Mouse (Mus musculus) midbrain, postnatal 0 days (tissue): ENCODE results near the gene Gpc6. TPM values are rescaled to one million over a fixed set of nuclear protein-coding genes. Genes with fewer than 3 reads are reported as not detected.
"Not testable (repeated sequence)": the region's sequence is repeated elsewhere in the genome, so short reads cannot be mapped to it uniquely, and the experiment has no call there.

Experiments used
- ATAC-seq: fragments of 200-750 bp; cut with Nextera tagmentation; 2 replicates; pipeline ENCODE4 v1.8.0; 2017; ENCODE audit warnings: moderate number of reproducible peaks, mild to moderate bottlenecking, moderate TSS enrichment, moderate library complexity; ENCODE audit not compliant: low FRiP score
- DNase-seq: peaks from one replicate; pipeline ENCODE4 v3.0.0-alpha.2; 2015; ENCODE audit warnings: low spot score
- H3K27ac ChIP-seq: fragments of 300-500 bp; sonication (generic); 2 replicates; pipeline ENCODE4 v1.5.1; 2014; ENCODE audit warnings: low read depth, mild to moderate bottlenecking, low read length, mixed read lengths
- H3K27me3 ChIP-seq: fragments of 300-500 bp; sonication (generic); 2 replicates; pipeline ENCODE4 v1.6.1; 2014; ENCODE audit warnings: low read length, control low read depth, mixed read lengths; ENCODE audit not compliant: insufficient read depth
- H3K36me3 ChIP-seq: fragments of 300-500 bp; sonication (generic); 2 replicates; pipeline ENCODE4 v1.6.1; 2014; ENCODE audit warnings: low read length, control low read depth, mixed read lengths; ENCODE audit not compliant: insufficient read depth
- H3K4me1 ChIP-seq: fragments of 300-500 bp; sonication (generic); 2 replicates; pipeline ENCODE4 v1.6.1; 2014; ENCODE audit warnings: mild to moderate bottlenecking, control low read depth, antibody characterized with exemption, low read length, mixed read lengths; ENCODE audit not compliant: insufficient read depth
- H3K4me2 ChIP-seq: fragments of 300-500 bp; sonication (generic); 2 replicates; pipeline ENCODE4 v1.6.1; 2014; ENCODE audit warnings: low read depth, mild to moderate bottlenecking, low read length, mixed read lengths; ENCODE audit not compliant: poor library complexity, severe bottlenecking
- H3K4me3 ChIP-seq: fragments of 300-500 bp; sonication (generic); 2 replicates; pipeline ENCODE4 v1.5.1; 2014; ENCODE audit warnings: low read depth, mild to moderate bottlenecking, low read length, moderate library complexity
- H3K9ac ChIP-seq: fragments of 300-500 bp; sonication (generic); replicated peaks from 2 replicates; pipeline ENCODE4 v1.6.1; 2014; ENCODE audit warnings: mild to moderate bottlenecking, low read length, moderate library complexity, mixed read lengths; ENCODE audit not compliant: poor library complexity, severe bottlenecking
- H3K9me3 ChIP-seq: fragments of 300-500 bp; sonication (generic); 2 replicates; pipeline ENCODE4 v1.6.1; 2016; ENCODE audit warnings: low read length, control low read depth
- CTCF ChIP-seq: IDR thresholded peaks from 2 replicates; pipeline ENCODE4 v1.5.1; 2016; ENCODE audit warnings: antibody characterized with exemption, mild to moderate bottlenecking
- WGBS: fragments of 180-500 bp; shearing (Covaris S2); extraction: QIAGEN DNeasy Blood & Tissue Kit; methylation state at CpG from one replicate; pipeline ENCODE4 v1.1.7; 2014; 5-methylcytosine and 5-hydroxymethylcytosine counted together
- polyA plus RNA-seq: library from polyadenylated mRNA; unstranded; fragments of >200 nt; fragmentation: Nextera tagmentation; extraction: Ambion mirVana; gene quantifications from 2 replicates; pipeline ENCODE4 v1.2.1, GENCODE M21; 2015
- total RNA-seq: library from RNA; depleted of rRNA; stranded (reverse); fragments of >200 nt; gene quantifications from 2 replicates; pipeline ENCODE4 v1.2.3, GENCODE M21; 2014

Gene Gpc6
- total and polyA plus RNA-seq, 2 experiments from 2014 or later = 19.3 to 20.3 TPM

GRCm38 (mm10) chr14:117421170-117421569 is 496.1 kb downstream of the Gpc6 start:
- 88% methylated on average over 3 of the region's 3 CpGs for WGBS
- peaks cover 5% of the 10 kb centered on the region; the same call in 1 of the 2 replicates for H3K9me3 ChIP-seq
- DNase-seq (no peak), ATAC-seq (no peak)
- H3K4me3 ChIP-seq = no peak overlapping the region
- H3K27me3 ChIP-seq = no peaks in the 10 kb centered on the region
- no peak overlapping the region for H3K27ac ChIP-seq
- no peak for TF ChIP-seq CTCF
- H3K9ac ChIP-seq = no peak overlapping the region
- no peak overlapping the region for H3K4me2 ChIP-seq
- no peaks in the 10 kb centered on the region for H3K36me3 ChIP-seq
- H3K4me1 ChIP-seq = no peaks in the 10 kb centered on the region

GRCm38 (mm10) chr14:117426116-117426515 is 501.0 kb downstream of the Gpc6 start:
- H3K9ac ChIP-seq = no peak overlapping the region
- no peak for ATAC-seq
- peak; percentile 28 for DNase-seq
- no peak overlapping the region for H3K4me3 ChIP-seq
- H3K36me3 ChIP-seq = no peaks in the 10 kb centered on the region
- WGBS = 14% methylated on average over 7 of the region's 7 CpGs
- no peaks in the 10 kb centered on the region for H3K4me1 ChIP-seq
- H3K27ac ChIP-seq = no peak overlapping the region
- no peak for TF ChIP-seq CTCF
- H3K27me3 ChIP-seq = no peaks in the 10 kb centered on the region
- no peak overlapping the region for H3K4me2 ChIP-seq
- H3K9me3 ChIP-seq = peaks cover 5% of the 10 kb centered on the region; the same call in 1 of the 2 replicates

GRCm38 (mm10) chr14:117427776-117428175 is 502.7 kb downstream of the Gpc6 start:
- 50% methylated on average over 3 of the region's 3 CpGs for WGBS
- Histone ChIP-seq H3K4me1 (no peaks in the 10 kb centered on the region), H3K27ac (no peak overlapping the region), H3K27me3 (no peaks in the 10 kb centered on the region), H3K9me3 (peaks cover under 1% of the 10 kb centered on the region; the same call in 1 of the 2 replicates), H3K4me2 (no peak overlapping the region), H3K4me3 (no peak overlapping the region), H3K9ac (no peak overlapping the region), H3K36me3 (no peaks in the 10 kb centered on the region)
- no peak for ATAC-seq
- no peak for DNase-seq
- no peak for TF ChIP-seq CTCF

- Histone ChIP-seq H3K27ac (no peak overlapping the region), H3K27me3 (no peaks in the 10 kb centered on the region), H3K4me2 (no peak overlapping the region), H3K9me3 (no peaks in the 10 kb centered on the region), H3K36me3 (no peaks in the 10 kb centered on the region), H3K9ac (no peak overlapping the region), H3K4me3 (no peak overlapping the region), H3K4me1 (no peaks in the 10 kb centered on the region)
- no peak for TF ChIP-seq CTCF
- ATAC-seq (no peak), DNase-seq (no peak)
- 93% methylated on average over 13 of the region's 13 CpGs for WGBS
Observed at GRCm38 (mm10) chr14:117435739-117436138, 510.6 kb downstream of the Gpc6 start.

- H3K4me3 ChIP-seq, H3K27ac ChIP-seq, H3K4me2 ChIP-seq, DNase-seq, H3K4me1 ChIP-seq, H3K36me3 ChIP-seq, H3K27me3 ChIP-seq, H3K9ac ChIP-seq, H3K9me3 ChIP-seq: not testable (repeated sequence)
- ATAC-seq = peak; percentile 60
- WGBS = 100% methylated on average over 2 of the region's 2 CpGs
Observed at GRCm38 (mm10) chr14:117446675-117447231, 521.6 kb downstream of the Gpc6 start.

- no peak overlapping the region for H3K4me2 ChIP-seq
- ATAC-seq = no peak
- 29% methylated on average over 3 of the region's 3 CpGs for WGBS
- no peak for TF ChIP-seq CTCF
- no peaks in the 10 kb centered on the region for H3K27me3 ChIP-seq
- no peak overlapping the region for H3K27ac ChIP-seq
- no peaks in the 10 kb centered on the region for H3K9me3 ChIP-seq
- H3K36me3 ChIP-seq = no peaks in the 10 kb centered on the region
- no peak overlapping the region for H3K9ac ChIP-seq
- H3K4me1 ChIP-seq = no peaks in the 10 kb centered on the region
- no peak for DNase-seq
- H3K4me3 ChIP-seq = no peak overlapping the region
Observed at GRCm38 (mm10) chr14:117451391-117451991, 526.4 kb downstream of the Gpc6 start.
